Mouse (Mus musculus) liver, embryonic 12.5 days (tissue): ENCODE measurements at regions not wholly inside any gene's neighbourhood (a gene's known extent, or its start where the extent isn't known, plus 50 kb on each side); places are given as distances from the start of the nearest gene placed in this dataset.
A peak's percentile ranks its signal among the peaks of the same experiment; 100 is the strongest.
"Not testable (repeated sequence)": the region's sequence is repeated elsewhere in the genome, so short reads cannot be mapped to it uniquely, and the experiment has no call there.

ENCODE experiments used
- ATAC-seq: fragments of 200-750 bp; cut with Nextera tagmentation; 2 replicates; pipeline ENCODE4 v1.8.0; 2017; ENCODE audit warnings: moderate number of reproducible peaks, mild to moderate bottlenecking, moderate library complexity
- H3K27ac ChIP-seq: fragments of 300-500 bp; sonication (generic); 2 replicates; pipeline ENCODE4 v1.5.1; 2016; ENCODE audit warnings: mild to moderate bottlenecking
- H3K27me3 ChIP-seq: fragments of 300-500 bp; sonication (generic); replicated peaks from 2 replicates; pipeline ENCODE4 v1.6.1; 2016; ENCODE audit warnings: mild to moderate bottlenecking, moderate library complexity
- H3K36me3 ChIP-seq: fragments of 300-500 bp; sonication (generic); 2 replicates; pipeline ENCODE4 v1.6.1; 2016; ENCODE audit warnings: mild to moderate bottlenecking, moderate library complexity
- H3K4me1 ChIP-seq: fragments of 300-500 bp; sonication (generic); 2 replicates; pipeline ENCODE4 v1.6.1; 2016
- H3K4me2 ChIP-seq: fragments of 300-500 bp; sonication (generic); 2 replicates; pipeline ENCODE4 v1.6.1; 2016; ENCODE audit warnings: mild to moderate bottlenecking, moderate library complexity
- H3K4me3 ChIP-seq: fragments of 300-500 bp; sonication (generic); 2 replicates; pipeline ENCODE4 v1.5.1; 2016; ENCODE audit warnings: mild to moderate bottlenecking, moderate library complexity
- H3K9ac ChIP-seq: fragments of 300-500 bp; sonication (generic); 2 replicates; pipeline ENCODE4 v1.6.1; 2016; ENCODE audit warnings: mild to moderate bottlenecking, moderate library complexity
- H3K9me3 ChIP-seq: fragments of 300-500 bp; sonication (generic); replicated peaks from 2 replicates; pipeline ENCODE4 v1.6.1; 2016; ENCODE audit warnings: mild to moderate bottlenecking, moderate library complexity
- WGBS: fragments of 180-500 bp; shearing (Covaris S2); methylation state at CpG from one replicate; pipeline ENCODE4 v1.1.7; 2016; ENCODE audit not compliant: insufficient replicate concordance; 5-methylcytosine and 5-hydroxymethylcytosine counted together

DNA sequence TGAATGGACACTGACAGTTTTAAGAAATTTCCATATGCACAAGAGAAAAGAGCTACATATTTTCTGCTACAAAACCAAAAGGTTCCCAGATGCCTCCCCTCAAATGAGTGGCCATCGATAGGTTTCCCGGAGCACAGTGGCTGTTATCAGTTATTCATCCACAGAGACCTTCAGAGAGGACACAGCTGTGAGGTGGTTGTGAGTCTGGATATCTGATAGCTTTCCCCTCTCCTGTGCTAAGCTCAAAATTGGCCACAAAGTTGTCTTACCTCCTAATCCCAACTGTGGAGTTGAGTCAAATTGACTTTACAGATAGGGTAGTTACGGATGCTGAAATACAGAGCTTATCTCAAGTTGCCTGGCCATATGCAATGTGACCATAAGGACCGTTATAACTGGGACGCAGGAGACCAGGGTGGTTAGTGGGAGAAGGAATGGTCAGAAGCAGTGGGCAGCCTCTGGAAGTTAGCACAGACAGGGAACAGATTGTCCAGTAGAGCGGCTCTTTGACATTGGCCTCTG is 93.3 kb upstream of the Zfp706 start:
- Histone ChIP-seq H3K27ac (0 out of 2 replicates have a peak overlapping the region, but pooled peaks have one; percentile 70), H3K4me1 (peaks cover 25% of the 10 kb centered on the region), H3K9me3 (no peaks in the 10 kb centered on the region), H3K27me3 (no peaks in the 10 kb centered on the region), H3K9ac (no peak overlapping the region), H3K4me3 (peak overlapping the region; percentile 37), H3K4me2 (peak overlapping the region; percentile 64), H3K36me3 (no peaks in the 10 kb centered on the region)
- WGBS = 47% methylated on average over 6 of the region's 6 CpGs
- ATAC-seq = peak; percentile 30; the same call in 1 of the 2 replicates

- Histone ChIP-seq H3K9me3 (no peaks in the 10 kb centered on the region), H3K4me2 (peak overlapping the region; percentile 64), H3K27me3 (no peaks in the 10 kb centered on the region), H3K4me3 (peak overlapping the region; percentile 37), H3K4me1 (peaks cover 25% of the 10 kb centered on the region), H3K9ac (no peak overlapping the region), H3K27ac (peak overlapping the region; percentile 70), H3K36me3 (no peaks in the 10 kb centered on the region)
- WGBS = 27% methylated on average over 17 of the region's 17 CpGs
- peak; percentile 95 for ATAC-seq
These were observed 92.6 kb upstream of the Zfp706 start for GRCm38 (mm10) chr15:37099927-37100766.

GRCm38 (mm10) chr15:37099176-37099575 is 91.6 kb upstream of the Zfp706 start:
- Histone ChIP-seq H3K36me3 (no peaks in the 10 kb centered on the region), H3K9me3 (no peaks in the 10 kb centered on the region), H3K9ac (no peak overlapping the region), H3K27ac (peak overlapping the region; percentile 70), H3K4me2 (no peak overlapping the region), H3K4me1 (peaks cover 25% of the 10 kb centered on the region), H3K4me3 (no peak overlapping the region), H3K27me3 (no peaks in the 10 kb centered on the region)
- WGBS = 71% methylated on average over 1 of the region's 1 CpGs
- ATAC-seq = no peak

DNA sequence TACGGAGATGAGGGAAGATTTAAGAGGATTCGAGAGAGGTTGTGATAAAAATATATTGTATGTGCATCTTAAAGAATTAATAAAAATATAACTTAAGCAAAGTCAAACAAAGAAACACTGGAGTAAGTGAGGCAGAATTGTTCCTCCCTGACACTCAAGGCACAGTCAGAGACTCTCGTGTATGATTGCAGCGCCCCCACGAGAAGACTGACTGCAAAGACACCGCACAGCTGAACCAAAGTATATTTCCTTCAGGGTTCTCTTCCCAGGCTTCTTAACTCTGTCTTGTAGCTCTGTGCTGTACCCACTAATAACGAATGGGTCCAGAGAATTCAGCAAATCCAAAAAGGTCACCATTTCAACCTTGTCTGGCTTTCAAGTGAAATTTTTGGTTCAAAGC is 89.9 kb upstream of the Zfp706 start:
- no peak overlapping the region for H3K27ac ChIP-seq
- 85% methylated on average over 7 of the region's 7 CpGs for WGBS
- peaks cover 25% of the 10 kb centered on the region for H3K4me1 ChIP-seq
- no peak overlapping the region for H3K9ac ChIP-seq
- H3K36me3 ChIP-seq = no peaks in the 10 kb centered on the region
- H3K4me3 ChIP-seq = no peak overlapping the region
- H3K27me3 ChIP-seq = no peaks in the 10 kb centered on the region
- H3K4me2 ChIP-seq = no peak overlapping the region
- H3K9me3 ChIP-seq = no peaks in the 10 kb centered on the region
- ATAC-seq = no peak

DNA sequence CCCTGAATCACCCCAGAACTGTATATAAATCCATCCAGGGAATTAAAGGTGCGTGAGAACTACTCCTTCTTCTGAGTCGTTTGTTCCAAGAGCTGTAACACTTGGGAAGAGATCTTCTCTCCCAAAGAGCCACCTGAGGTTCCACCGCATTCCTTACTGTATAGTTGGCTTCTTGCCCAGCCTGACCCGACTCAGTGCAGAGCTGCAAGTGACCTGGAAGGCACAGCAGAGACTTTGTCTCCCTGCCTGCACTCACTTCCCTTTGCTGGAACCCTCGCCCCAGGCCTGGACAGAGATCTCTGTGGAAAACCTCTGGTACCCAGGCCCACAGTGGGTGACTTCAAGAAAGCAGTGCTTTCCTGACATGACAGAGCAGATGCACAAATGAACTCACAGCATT is 83.6 kb upstream of the Zfp706 start:
- not testable (repeated sequence) for H3K27ac ChIP-seq, H3K9me3 ChIP-seq, H3K4me1 ChIP-seq, ATAC-seq, H3K36me3 ChIP-seq, H3K4me2 ChIP-seq, H3K27me3 ChIP-seq, H3K9ac ChIP-seq, H3K4me3 ChIP-seq
- 62% methylated on average over 5 of the region's 5 CpGs for WGBS

DNA sequence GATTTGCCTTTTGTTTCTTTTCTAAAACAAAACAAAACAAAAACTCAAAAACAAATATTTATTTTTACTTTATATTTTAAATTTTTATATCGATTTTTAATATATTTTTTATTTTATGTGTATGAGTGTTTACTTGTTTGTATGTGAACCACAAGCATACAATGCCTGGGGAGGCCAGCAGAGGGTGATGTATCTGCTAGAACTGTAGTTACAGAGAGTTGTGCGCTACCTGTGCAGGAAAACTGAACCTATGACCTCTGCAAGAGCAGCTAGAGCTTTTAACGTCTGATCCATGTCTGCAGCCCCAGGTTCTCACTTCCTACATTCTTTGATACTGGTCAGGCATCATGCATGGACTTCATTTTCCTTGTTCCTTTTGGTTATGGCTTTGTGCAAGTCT is 76.2 kb upstream of the Zfp706 start:
- no peaks in the 10 kb centered on the region for H3K27me3 ChIP-seq
- WGBS = 74% methylated on average over 3 of the region's 3 CpGs
- ATAC-seq = no peak
- no peaks in the 10 kb centered on the region for H3K9me3 ChIP-seq
- H3K4me2 ChIP-seq = no peak overlapping the region
- no peak overlapping the region for H3K27ac ChIP-seq
- H3K4me1 ChIP-seq = peaks cover 11% of the 10 kb centered on the region
- H3K9ac ChIP-seq = no peak overlapping the region
- H3K36me3 ChIP-seq = no peaks in the 10 kb centered on the region
- H3K4me3 ChIP-seq = no peak overlapping the region

DNA sequence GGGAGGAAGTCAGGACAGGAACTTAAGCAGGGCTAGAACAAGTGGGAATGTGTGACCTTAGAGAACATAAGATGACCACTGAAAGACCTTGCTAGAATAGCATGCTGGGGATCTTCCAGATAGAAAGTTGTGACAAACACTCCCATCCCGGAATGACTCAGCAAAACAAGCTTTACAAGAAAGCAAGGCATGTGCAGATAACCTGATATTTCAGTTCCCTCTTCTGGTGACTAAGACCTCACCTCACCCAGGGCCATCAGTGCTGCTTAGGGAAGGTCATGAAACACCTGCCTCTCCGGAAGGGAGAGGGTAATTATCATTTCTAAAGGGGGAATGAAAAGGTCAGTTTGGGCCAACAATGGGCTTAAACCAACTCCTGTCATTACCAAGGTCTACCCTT is 74.3 kb upstream of the Zfp706 start:
- Histone ChIP-seq H3K9ac (no peak overlapping the region), H3K4me1 (peaks cover 11% of the 10 kb centered on the region), H3K4me2 (no peak overlapping the region), H3K27me3 (no peaks in the 10 kb centered on the region), H3K9me3 (no peaks in the 10 kb centered on the region), H3K4me3 (no peak overlapping the region), H3K36me3 (no peaks in the 10 kb centered on the region), H3K27ac (no peak overlapping the region)
- 64% methylated on average over 2 of the region's 2 CpGs for WGBS
- ATAC-seq = no peak

- no peak overlapping the region for H3K27ac ChIP-seq
- no peak overlapping the region for H3K4me3 ChIP-seq
- WGBS = 72% methylated on average over 2 of the region's 2 CpGs
- H3K36me3 ChIP-seq = no peaks in the 10 kb centered on the region
- no peak for ATAC-seq
- H3K9ac ChIP-seq = no peak overlapping the region
- H3K9me3 ChIP-seq = no peaks in the 10 kb centered on the region
- no peaks in the 10 kb centered on the region for H3K27me3 ChIP-seq
- no peak overlapping the region for H3K4me2 ChIP-seq
- H3K4me1 ChIP-seq = peaks cover 11% of the 10 kb centered on the region
These were observed 73.4 kb upstream of the Zfp706 start for GRCm38 (mm10) chr15:37080931-37081330.

GRCm38 (mm10) chr15:37080395-37080794 is 72.8 kb upstream of the Zfp706 start:
- WGBS = 73% methylated on average over 4 of the region's 4 CpGs

GRCm38 (mm10) chr15:37074207-37074606 is 66.6 kb upstream of the Zfp706 start:
- not testable (repeated sequence) for H3K4me2 ChIP-seq, ATAC-seq, H3K27me3 ChIP-seq, H3K9me3 ChIP-seq, H3K36me3 ChIP-seq, H3K4me1 ChIP-seq, H3K27ac ChIP-seq, H3K9ac ChIP-seq, H3K4me3 ChIP-seq
- WGBS = 74% methylated on average over 2 of the region's 2 CpGs

More at GRCm38 (mm10) chr15:37080395-37080794, 72.8 kb upstream of the Zfp706 start:
- Histone ChIP-seq H3K36me3 (no peaks in the 10 kb centered on the region), H3K4me3 (no peak overlapping the region), H3K9me3 (no peaks in the 10 kb centered on the region), H3K9ac (no peak overlapping the region), H3K27me3 (no peaks in the 10 kb centered on the region), H3K4me2 (no peak overlapping the region), H3K4me1 (peaks cover 11% of the 10 kb centered on the region), H3K27ac (no peak overlapping the region)
- no peak for ATAC-seq

DNA sequence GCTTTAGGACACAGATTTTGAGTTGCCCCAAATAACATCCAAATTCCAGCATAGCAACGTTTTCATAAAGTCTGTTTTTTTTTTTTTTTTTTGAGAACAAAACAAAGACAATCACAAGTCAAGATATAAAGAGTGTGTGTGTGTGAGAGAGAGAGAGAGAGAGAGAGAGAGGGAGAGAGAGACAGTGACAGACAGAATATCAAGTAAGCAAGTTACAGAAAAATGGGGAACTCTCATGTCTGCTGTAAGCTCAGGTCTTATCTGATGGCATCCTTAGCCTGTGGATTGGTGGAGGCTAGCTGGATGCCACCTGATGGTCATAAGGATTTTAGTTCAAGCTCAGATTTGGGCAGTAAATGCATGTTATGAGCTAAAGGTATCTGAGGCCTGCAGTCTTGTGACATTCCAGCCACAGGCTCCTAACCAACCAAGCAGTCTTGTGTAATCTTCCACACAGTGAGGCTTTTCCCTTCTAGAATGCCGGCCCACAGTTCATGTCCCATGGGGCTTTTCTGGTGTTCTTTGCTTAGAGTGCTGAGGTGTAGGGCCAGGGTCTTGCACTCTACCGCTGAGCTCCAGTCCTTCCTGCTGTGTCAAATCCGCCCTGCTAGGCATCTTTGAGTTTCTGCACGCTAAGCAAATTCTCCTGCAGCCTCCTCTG is 64.8 kb upstream of the Zfp706 start:
- no peak for ATAC-seq
- no peaks in the 10 kb centered on the region for H3K4me1 ChIP-seq
- H3K9ac ChIP-seq = no peak overlapping the region
- no peak overlapping the region for H3K4me2 ChIP-seq
- no peak overlapping the region for H3K27ac ChIP-seq
- H3K4me3 ChIP-seq = no peak overlapping the region
- WGBS = 67% methylated on average over 5 of the region's 5 CpGs
- H3K36me3 ChIP-seq = no peaks in the 10 kb centered on the region
- H3K27me3 ChIP-seq = no peaks in the 10 kb centered on the region
- H3K9me3 ChIP-seq = no peaks in the 10 kb centered on the region

DNA sequence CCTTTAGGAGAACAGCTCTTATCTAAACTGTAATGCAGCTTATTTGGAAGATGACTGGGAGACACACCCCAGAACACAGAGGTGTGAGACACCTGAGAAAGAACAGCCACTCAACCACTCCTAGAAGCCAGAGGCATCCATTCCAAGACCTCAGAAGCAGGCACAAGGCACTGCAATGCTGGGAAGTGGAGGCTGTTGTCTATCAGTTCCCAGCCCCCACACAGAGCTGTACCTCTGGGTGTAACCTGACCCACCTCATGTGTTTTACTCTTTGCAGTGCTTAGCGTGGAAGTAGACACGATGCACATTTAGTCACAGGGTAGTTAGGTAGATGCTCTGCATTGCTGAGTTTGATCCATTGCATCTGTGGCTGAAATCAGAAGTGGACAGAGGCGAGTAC is 62.6 kb upstream of the Zfp706 start:
- 61% methylated on average over 3 of the region's 3 CpGs for WGBS
- H3K9ac ChIP-seq = no peak overlapping the region
- no peaks in the 10 kb centered on the region for H3K4me1 ChIP-seq
- no peaks in the 10 kb centered on the region for H3K27me3 ChIP-seq
- no peaks in the 10 kb centered on the region for H3K9me3 ChIP-seq
- no peak overlapping the region for H3K27ac ChIP-seq
- no peaks in the 10 kb centered on the region for H3K36me3 ChIP-seq
- H3K4me2 ChIP-seq = no peak overlapping the region
- no peak overlapping the region for H3K4me3 ChIP-seq
- ATAC-seq = no peak
